Mouse (Mus musculus) right cerebral cortex, adult 18-20 months (tissue): ENCODE results near the gene Gm15080.
"Not testable (repeated sequence)": the region's sequence is repeated elsewhere in the genome, so short reads cannot be mapped to it uniquely, and the experiment has no call there.

ENCODE experiments used
- DNase-seq: peaks from one replicate; pipeline ENCODE4 v3.0.0; 2022; ENCODE audit warnings: mixed read lengths

The Gm15080 gene

GRCm38 (mm10) chrX:147992693-147993092, at the start of gene Gm15080:
Gm15080 (plus strand) TSS chrX:147992993.
- not testable (repeated sequence) for DNase-seq
